Mouse (Mus musculus) right cerebral cortex, adult 18-20 months (tissue): ENCODE data around the gene Xpo1.
"Not testable (repeated sequence)": the region's sequence is repeated elsewhere in the genome, so short reads cannot be mapped to it uniquely, and the experiment has no call there.

Experiments
- DNase-seq: peaks from one replicate; pipeline ENCODE4 v3.0.0; 2022; ENCODE audit warnings: mixed read lengths

The Xpo1 gene

GRCm38 (mm10) chr11:23303126-23303525 lies 47.3 kb downstream of the Xpo1 start:
- no peak for DNase-seq

DNA sequence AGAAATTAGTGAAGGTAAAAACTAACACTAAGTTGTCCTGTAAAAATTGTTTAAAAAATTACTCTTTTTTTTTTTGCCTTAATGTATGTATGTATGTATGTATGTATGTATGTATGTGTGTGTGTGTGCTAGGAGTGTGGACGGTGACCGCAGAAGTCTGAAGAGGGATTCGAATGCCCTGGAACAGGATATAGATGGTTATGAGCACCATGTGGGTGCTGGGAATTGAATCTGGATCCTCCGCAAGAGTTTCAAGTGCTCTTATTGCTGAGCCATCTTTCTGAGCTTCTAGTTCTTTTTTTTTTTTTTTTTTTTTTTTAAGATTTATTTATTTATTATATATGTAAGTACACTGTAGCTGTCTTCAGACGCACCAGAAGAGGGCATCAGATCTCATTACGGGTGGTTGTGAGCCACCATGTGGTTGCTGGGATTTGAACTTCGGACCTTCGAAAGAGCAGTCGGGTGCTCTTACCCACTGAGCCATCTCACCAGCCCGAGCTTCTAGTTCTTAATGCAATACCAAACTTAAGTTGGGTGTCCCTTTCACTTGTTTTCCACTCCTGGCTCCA lies 49.3 kb downstream of the Xpo1 start:
- DNase-seq, result not testable (repeated sequence)

- DNase-seq, result peak; percentile 97
Observed at GRCm38 (mm10) chr11:23305673-23306608, 50.1 kb downstream of the Xpo1 start.

- peak; percentile 45 for DNase-seq
Observed at GRCm38 (mm10) chr11:23306764-23307565, 51.1 kb downstream of the Xpo1 start, which contains the start of gene Usp34. Gene Usp34, plus strand, starts transcription at chr11:23306895.

DNA sequence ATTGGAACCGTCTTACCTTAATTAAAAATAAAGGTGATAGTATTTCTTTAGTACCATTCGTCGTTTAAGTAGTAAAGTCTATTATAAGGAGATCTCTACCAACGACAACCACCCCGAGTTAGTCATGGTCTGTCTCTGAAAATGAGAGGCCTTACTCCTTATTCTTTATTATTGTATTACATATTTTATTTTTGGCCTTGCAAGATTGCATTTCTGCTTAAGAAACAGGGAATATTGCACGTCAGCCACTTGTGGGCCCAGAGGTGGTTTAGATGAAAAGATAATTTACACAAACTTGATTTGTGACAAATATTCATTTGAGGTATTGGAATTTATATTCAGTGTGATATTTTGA lies 51.7 kb downstream of the Xpo1 start:
- DNase-seq, result no peak

GRCm38 (mm10) chr11:23313496-23313895 lies 57.7 kb downstream of the Xpo1 start:
- DNase-seq, result no peak

- DNase-seq, result no peak
Observed at GRCm38 (mm10) chr11:23329413-23329812, 73.6 kb downstream of the Xpo1 start.

DNA sequence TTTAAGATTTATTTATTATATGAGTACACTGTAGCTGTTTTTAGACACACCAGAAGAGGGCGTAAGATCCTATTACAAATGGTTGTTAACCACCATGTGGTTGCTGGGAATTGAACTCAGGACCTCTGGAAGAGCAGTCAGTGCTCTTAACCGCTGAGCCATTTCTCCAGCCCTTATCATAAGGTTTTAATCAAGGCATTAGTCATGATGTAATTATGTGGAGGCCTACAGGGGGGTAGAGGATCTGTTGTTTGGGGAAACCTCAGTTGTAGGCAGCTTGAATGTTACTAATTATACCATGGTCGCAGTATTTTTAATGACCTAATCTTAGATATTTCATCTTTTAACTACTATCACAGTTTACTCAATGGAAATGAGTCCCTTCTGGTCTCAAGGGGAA lies 76.3 kb downstream of the Xpo1 start:
- no peak for DNase-seq

GRCm38 (mm10) chr11:23335160-23335559 lies 79.3 kb downstream of the Xpo1 start:
- no peak for DNase-seq
